Mouse (Mus musculus): ENCODE data around the gene Epha6. TPM values are rescaled to one million over a fixed set of nuclear protein-coding genes. Genes with fewer than 3 reads are reported as not detected.
A peak's percentile ranks its signal among the peaks of the same experiment; 100 is the strongest.

Epha6 gene
- polyA plus RNA-seq (2014; fragmentation: Nextera tagmentation; extraction: Ambion mirVana): 0.33 and 0.70 TPM in 2 replicates

- under 1% methylated on average over 42 of the region's 45 CpGs for WGBS
Observed at GRCm38 (mm10) chr16:60605061-60605831, at the start of gene Epha6. Gene Epha6, minus strand, starts transcription at chr16:60605531.

GRCm38 (mm10) chr16:60651716-60652115, 46.4 kb upstream of the Epha6 start:
- no peak overlapping the region for H3K9ac ChIP-seq (ENCODE audit: low read length)
- H3K4me2 ChIP-seq (ENCODE audit: low read depth, severe bottlenecking): no peak overlapping the region
- H3K27ac ChIP-seq (replicated peaks; ENCODE audit: low read depth, low read length): no peak overlapping the region
- no peak for ATAC-seq (ENCODE audit: insufficient number of reproducible peaks, low FRiP score, low TSS enrichment, low read depth)
- no peaks in the 10 kb centered on the region for H3K27me3 ChIP-seq (ENCODE audit: control insufficient read depth, insufficient read depth, low read length)
- no peaks in the 10 kb centered on the region for H3K36me3 ChIP-seq (ENCODE audit: control insufficient read depth, insufficient read depth, low read length)
- H3K4me1 ChIP-seq (ENCODE audit: control insufficient read depth, insufficient read depth, low read length): no peaks in the 10 kb centered on the region
- DNase-seq (ENCODE audit: low spot score): no peak
- no peaks in the 10 kb centered on the region for H3K9me3 ChIP-seq (ENCODE audit: control insufficient read depth, low read length)
- no peak overlapping the region for H3K4me3 ChIP-seq (ENCODE audit: low read depth, low read length)

More at GRCm38 (mm10) chr16:60605061-60605831, at the start of gene Epha6:
- Histone ChIP-seq H3K4me3 (ENCODE audit: low read depth, low read length) (peak within 1 kb of the TSS; percentile 38), H3K4me2 (ENCODE audit: low read depth, severe bottlenecking) (peak within 1 kb of the TSS; percentile 89), H3K27ac (replicated peaks; ENCODE audit: low read depth, low read length) (no peak within 1 kb of the TSS), H3K36me3 (ENCODE audit: control insufficient read depth, insufficient read depth, low read length) (no peaks in the 10 kb centered on the region), H3K9me3 (ENCODE audit: control insufficient read depth, low read length) (no peaks in the 10 kb centered on the region), H3K9ac (ENCODE audit: low read length) (peak within 1 kb of the TSS; percentile 37; the same call in 1 of the 2 replicates), H3K4me1 (ENCODE audit: control insufficient read depth, insufficient read depth, low read length) (no peaks in the 10 kb centered on the region), H3K27me3 (ENCODE audit: control insufficient read depth, insufficient read depth, low read length) (peaks cover 22% of the 10 kb centered on the region)
- DNase-seq (ENCODE audit: low spot score): peak; percentile 72
- ATAC-seq (ENCODE audit: insufficient number of reproducible peaks, low FRiP score, low TSS enrichment, low read depth): peak; percentile 66

- Histone ChIP-seq H3K27me3 (ENCODE audit: control insufficient read depth, insufficient read depth, low read length) (no peaks in the 10 kb centered on the region), H3K36me3 (ENCODE audit: control insufficient read depth, insufficient read depth, low read length) (no peaks in the 10 kb centered on the region), H3K4me3 (ENCODE audit: low read depth, low read length) (no peak overlapping the region), H3K4me2 (ENCODE audit: low read depth, severe bottlenecking) (no peak overlapping the region), H3K4me1 (ENCODE audit: control insufficient read depth, insufficient read depth, low read length) (no peaks in the 10 kb centered on the region), H3K9me3 (ENCODE audit: control insufficient read depth, low read length) (no peaks in the 10 kb centered on the region), H3K27ac (replicated peaks; ENCODE audit: low read depth, low read length) (no peak overlapping the region), H3K9ac (ENCODE audit: low read length) (no peak overlapping the region)
- no peak for ATAC-seq (ENCODE audit: insufficient number of reproducible peaks, low FRiP score, low TSS enrichment, low read depth)
- DNase-seq (ENCODE audit: low spot score): no peak
Observed at GRCm38 (mm10) chr16:60628091-60628490, 22.8 kb upstream of the Epha6 start.

- Histone ChIP-seq H3K4me1 (ENCODE audit: control insufficient read depth, insufficient read depth, low read length) (no peaks in the 10 kb centered on the region), H3K4me3 (ENCODE audit: low read depth, low read length) (peak overlapping the region; percentile 38), H3K4me2 (ENCODE audit: low read depth, severe bottlenecking) (peak overlapping the region; percentile 89), H3K27ac (replicated peaks; ENCODE audit: low read depth, low read length) (no peak overlapping the region), H3K9ac (ENCODE audit: low read length) (no peak overlapping the region), H3K27me3 (ENCODE audit: control insufficient read depth, insufficient read depth, low read length) (peaks cover 22% of the 10 kb centered on the region), H3K9me3 (ENCODE audit: control insufficient read depth, low read length) (no peaks in the 10 kb centered on the region), H3K36me3 (ENCODE audit: control insufficient read depth, insufficient read depth, low read length) (no peaks in the 10 kb centered on the region)
- ATAC-seq (ENCODE audit: insufficient number of reproducible peaks, low FRiP score, low TSS enrichment, low read depth): peak; percentile 78
- WGBS: under 1% methylated on average over 38 of the region's 38 CpGs
- peak; percentile 74 for DNase-seq (ENCODE audit: low spot score)
Observed at GRCm38 (mm10) chr16:60605832-60606583, 677 bp upstream of the Epha6 start.

GRCm38 (mm10) chr16:60604613-60605012, 718 bp downstream of the Epha6 start:
- no peak for DNase-seq (ENCODE audit: low spot score)
- Histone ChIP-seq H3K9ac (ENCODE audit: low read length) (peak overlapping the region; percentile 37; the same call in 1 of the 2 replicates), H3K27ac (replicated peaks; ENCODE audit: low read depth, low read length) (no peak overlapping the region)

GRCm38 (mm10) chr16:60585322-60585721, 20.0 kb downstream of the Epha6 start:
- ATAC-seq (ENCODE audit: insufficient number of reproducible peaks, low FRiP score, low TSS enrichment, low read depth) (no peak), DNase-seq (ENCODE audit: low spot score) (no peak)
- Histone ChIP-seq H3K9ac (ENCODE audit: low read length) (no peak overlapping the region), H3K4me2 (ENCODE audit: low read depth, severe bottlenecking) (no peak overlapping the region), H3K9me3 (ENCODE audit: control insufficient read depth, low read length) (no peaks in the 10 kb centered on the region), H3K36me3 (ENCODE audit: control insufficient read depth, insufficient read depth, low read length) (no peaks in the 10 kb centered on the region), H3K27me3 (ENCODE audit: control insufficient read depth, insufficient read depth, low read length) (no peaks in the 10 kb centered on the region), H3K27ac (replicated peaks; ENCODE audit: low read depth, low read length) (no peak overlapping the region), H3K4me3 (ENCODE audit: low read depth, low read length) (no peak overlapping the region), H3K4me1 (ENCODE audit: control insufficient read depth, insufficient read depth, low read length) (no peaks in the 10 kb centered on the region)
- 85% methylated on average over 3 of the region's 3 CpGs for WGBS

More at GRCm38 (mm10) chr16:60604613-60605012, 718 bp downstream of the Epha6 start:
- H3K4me1 ChIP-seq (ENCODE audit: control insufficient read depth, insufficient read depth, low read length): no peaks in the 10 kb centered on the region
- peaks cover 22% of the 10 kb centered on the region for H3K27me3 ChIP-seq (ENCODE audit: control insufficient read depth, insufficient read depth, low read length)
- no peaks in the 10 kb centered on the region for H3K36me3 ChIP-seq (ENCODE audit: control insufficient read depth, insufficient read depth, low read length)
- no peaks in the 10 kb centered on the region for H3K9me3 ChIP-seq (ENCODE audit: control insufficient read depth, low read length)
- 1% methylated on average over 10 of the region's 10 CpGs for WGBS
- H3K4me3 ChIP-seq (ENCODE audit: low read depth, low read length): peak overlapping the region; percentile 38
- ATAC-seq (ENCODE audit: insufficient number of reproducible peaks, low FRiP score, low TSS enrichment, low read depth): no peak
- peak overlapping the region; percentile 89 for H3K4me2 ChIP-seq (ENCODE audit: low read depth, severe bottlenecking)

GRCm38 (mm10) chr16:60584695-60585094, 20.6 kb downstream of the Epha6 start:
- H3K9ac ChIP-seq (ENCODE audit: low read length): no peak overlapping the region
- no peaks in the 10 kb centered on the region for H3K9me3 ChIP-seq (ENCODE audit: control insufficient read depth, low read length)
- no peak overlapping the region for H3K4me3 ChIP-seq (ENCODE audit: low read depth, low read length)
- H3K27ac ChIP-seq (replicated peaks; ENCODE audit: low read depth, low read length): no peak overlapping the region
- WGBS: 86% methylated on average over 7 of the region's 7 CpGs
- no peaks in the 10 kb centered on the region for H3K36me3 ChIP-seq (ENCODE audit: control insufficient read depth, insufficient read depth, low read length)
- ATAC-seq (ENCODE audit: insufficient number of reproducible peaks, low FRiP score, low TSS enrichment, low read depth) (no peak), DNase-seq (ENCODE audit: low spot score) (no peak)
- H3K4me2 ChIP-seq (ENCODE audit: low read depth, severe bottlenecking): no peak overlapping the region
- H3K27me3 ChIP-seq (ENCODE audit: control insufficient read depth, insufficient read depth, low read length): no peaks in the 10 kb centered on the region
- H3K4me1 ChIP-seq (ENCODE audit: control insufficient read depth, insufficient read depth, low read length): no peaks in the 10 kb centered on the region

- Histone ChIP-seq H3K9me3 (ENCODE audit: control insufficient read depth, low read length) (no peaks in the 10 kb centered on the region), H3K27me3 (ENCODE audit: control insufficient read depth, insufficient read depth, low read length) (no peaks in the 10 kb centered on the region), H3K4me2 (ENCODE audit: low read depth, severe bottlenecking) (no peak overlapping the region), H3K9ac (ENCODE audit: low read length) (no peak overlapping the region), H3K4me3 (ENCODE audit: low read depth, low read length) (no peak overlapping the region), H3K4me1 (ENCODE audit: control insufficient read depth, insufficient read depth, low read length) (no peaks in the 10 kb centered on the region), H3K27ac (replicated peaks; ENCODE audit: low read depth, low read length) (no peak overlapping the region), H3K36me3 (ENCODE audit: control insufficient read depth, insufficient read depth, low read length) (no peaks in the 10 kb centered on the region)
- 74% methylated on average over 2 of the region's 2 CpGs for WGBS
- no peak for ATAC-seq (ENCODE audit: insufficient number of reproducible peaks, low FRiP score, low TSS enrichment, low read depth)
- DNase-seq (ENCODE audit: low spot score): no peak
Observed at GRCm38 (mm10) chr16:60570546-60570945, 34.8 kb downstream of the Epha6 start.

Measured in limb, embryonic 11.5 days (tissue).